Mouse (Mus musculus) hindbrain, embryonic 16.5 days (tissue): ENCODE data around the gene Slc9a2. TPM values are rescaled to one million over a fixed set of nuclear protein-coding genes. Genes with fewer than 3 reads are reported as not detected.
A peak's percentile ranks its signal among the peaks of the same experiment; 100 is the strongest.

Experiments used
- ATAC-seq: fragments of 200-750 bp; cut with Nextera tagmentation; 2 replicates; pipeline ENCODE4 v1.8.0; 2017; ENCODE audit warnings: moderate TSS enrichment, moderate library complexity
- H3K27ac ChIP-seq: fragments of 300-500 bp; sonication (generic); 2 replicates; pipeline ENCODE4 v1.5.1; 2014; ENCODE audit warnings: low read depth, mild to moderate bottlenecking, control low read depth, low read length, moderate library complexity
- H3K27me3 ChIP-seq: fragments of 300-500 bp; sonication (generic); replicated peaks from 2 replicates; pipeline ENCODE4 v1.6.1; 2014; ENCODE audit warnings: low read length; ENCODE audit not compliant: control insufficient read depth, insufficient read depth
- H3K36me3 ChIP-seq: fragments of 300-500 bp; sonication (generic); 2 replicates; pipeline ENCODE4 v1.6.1; 2014; ENCODE audit warnings: mild to moderate bottlenecking, low read length, moderate library complexity, mixed read lengths; ENCODE audit not compliant: control insufficient read depth, insufficient read depth
- H3K4me1 ChIP-seq: fragments of 300-500 bp; sonication (generic); 2 replicates; pipeline ENCODE4 v1.6.1; 2014; ENCODE audit warnings: low read depth, low read length; ENCODE audit not compliant: control insufficient read depth, insufficient read depth
- H3K4me2 ChIP-seq: fragments of 300-500 bp; sonication (generic); 2 replicates; pipeline ENCODE4 v1.6.1; 2014; ENCODE audit warnings: mild to moderate bottlenecking, low read length, control low read depth, moderate library complexity
- H3K4me3 ChIP-seq: fragments of 300-500 bp; sonication (generic); 2 replicates; pipeline ENCODE4 v1.5.1; 2014; ENCODE audit warnings: mild to moderate bottlenecking, low read length, control low read depth, moderate library complexity
- H3K9ac ChIP-seq: fragments of 300-500 bp; sonication (generic); 2 replicates; pipeline ENCODE4 v1.6.1; 2014; ENCODE audit warnings: low read depth, mild to moderate bottlenecking, control low read depth, low read length, moderate library complexity
- H3K9me3 ChIP-seq: fragments of 300-500 bp; sonication (generic); 2 replicates; pipeline ENCODE4 v1.6.1; 2014; ENCODE audit warnings: mild to moderate bottlenecking, low read length, moderate library complexity; ENCODE audit not compliant: control insufficient read depth
- WGBS: fragments of 180-500 bp; shearing (Covaris S2); extraction: QIAGEN DNeasy Blood & Tissue Kit; methylation state at CpG from one replicate; pipeline ENCODE4 v1.1.7; 2014; 5-methylcytosine and 5-hydroxymethylcytosine counted together
- polyA plus RNA-seq: library from polyadenylated mRNA; unstranded; fragments of >200 nt; fragmentation: Nextera tagmentation; extraction: Ambion mirVana; gene quantifications from 2 replicates; pipeline ENCODE4 v1.2.1, GENCODE M21; 2015

Gene Slc9a2
- polyA plus RNA-seq, 1 experiment from 2014 or later: 0.49 TPM

GRCm38 (mm10) chr1:40790324-40791141 lies 110.2 kb downstream of the Slc9a2 start, which contains the start of gene Mfsd9:
Gene Mfsd9 (minus strand): TSS chr1:40790687.
- H3K36me3 ChIP-seq: no peaks in the 10 kb centered on the region
- H3K27ac ChIP-seq: peak within 1 kb of the TSS; percentile 62; the same call in 1 of the 2 replicates
- peak; percentile 96 for ATAC-seq
- H3K4me1 ChIP-seq: peaks cover 4% of the 10 kb centered on the region; the same call in 1 of the 2 replicates
- 5% methylated on average over 38 of the region's 38 CpGs for WGBS
- H3K9me3 ChIP-seq: no peaks in the 10 kb centered on the region
- H3K27me3 ChIP-seq: no peaks in the 10 kb centered on the region
- peak within 1 kb of the TSS; percentile 63 for H3K4me2 ChIP-seq
- peak within 1 kb of the TSS; percentile 71 for H3K4me3 ChIP-seq
- peak within 1 kb of the TSS; percentile 73 for H3K9ac ChIP-seq

GRCm38 (mm10) chr1:40795508-40795907 lies 115.1 kb downstream of the Slc9a2 start:
- Histone ChIP-seq H3K9me3 (no peaks in the 10 kb centered on the region), H3K36me3 (no peaks in the 10 kb centered on the region), H3K4me1 (no peaks in the 10 kb centered on the region; the same call in 1 of the 2 replicates), H3K4me2 (no peak overlapping the region), H3K27me3 (no peaks in the 10 kb centered on the region), H3K4me3 (no peak overlapping the region), H3K9ac (no peak overlapping the region), H3K27ac (no peak overlapping the region)
- 96% methylated on average over 1 of the region's 1 CpGs for WGBS
- ATAC-seq: no peak

GRCm38 (mm10) chr1:40797348-40797747 lies 117.0 kb downstream of the Slc9a2 start:
- no peaks in the 10 kb centered on the region for H3K36me3 ChIP-seq
- WGBS: 21% methylated on average over 5 of the region's 5 CpGs
- no peak overlapping the region for H3K4me3 ChIP-seq
- H3K27ac ChIP-seq: no peak overlapping the region
- no peaks in the 10 kb centered on the region for H3K4me1 ChIP-seq
- H3K27me3 ChIP-seq: no peaks in the 10 kb centered on the region
- H3K4me2 ChIP-seq: no peak overlapping the region
- no peak overlapping the region for H3K9ac ChIP-seq
- no peak for ATAC-seq
- no peaks in the 10 kb centered on the region for H3K9me3 ChIP-seq

- Histone ChIP-seq H3K27me3 (no peaks in the 10 kb centered on the region), H3K36me3 (no peaks in the 10 kb centered on the region), H3K4me3 (no peak overlapping the region), H3K4me1 (no peaks in the 10 kb centered on the region), H3K9ac (no peak overlapping the region), H3K9me3 (no peaks in the 10 kb centered on the region), H3K4me2 (no peak overlapping the region), H3K27ac (no peak overlapping the region)
- WGBS: 95% methylated on average over 8 of the region's 8 CpGs
- ATAC-seq: no peak
Observed at GRCm38 (mm10) chr1:40799121-40799520, 118.7 kb downstream of the Slc9a2 start.

- Histone ChIP-seq H3K4me1 (no peaks in the 10 kb centered on the region), H3K36me3 (no peaks in the 10 kb centered on the region), H3K4me2 (no peak overlapping the region), H3K27ac (no peak overlapping the region), H3K9ac (no peak overlapping the region), H3K4me3 (no peak overlapping the region), H3K27me3 (no peaks in the 10 kb centered on the region), H3K9me3 (no peaks in the 10 kb centered on the region)
- ATAC-seq: no peak
- 90% methylated on average over 5 of the region's 5 CpGs for WGBS
Observed at GRCm38 (mm10) chr1:40800908-40801307, 120.5 kb downstream of the Slc9a2 start.

- no peak overlapping the region for H3K4me3 ChIP-seq
- no peaks in the 10 kb centered on the region for H3K36me3 ChIP-seq
- H3K27ac ChIP-seq: no peak overlapping the region
- no peaks in the 10 kb centered on the region for H3K4me1 ChIP-seq
- ATAC-seq: no peak
- WGBS: 25% methylated on average over 3 of the region's 3 CpGs
- no peaks in the 10 kb centered on the region for H3K27me3 ChIP-seq
- H3K4me2 ChIP-seq: no peak overlapping the region
- no peak overlapping the region for H3K9ac ChIP-seq
- H3K9me3 ChIP-seq: no peaks in the 10 kb centered on the region
Observed at GRCm38 (mm10) chr1:40802759-40803158, 122.4 kb downstream of the Slc9a2 start.

GRCm38 (mm10) chr1:40804118-40804517 lies 123.7 kb downstream of the Slc9a2 start:
- no peaks in the 10 kb centered on the region for H3K27me3 ChIP-seq
- ATAC-seq: no peak
- H3K27ac ChIP-seq: no peak overlapping the region
- H3K4me3 ChIP-seq: no peak overlapping the region
- H3K4me2 ChIP-seq: no peak overlapping the region
- no peak overlapping the region for H3K9ac ChIP-seq
- 89% methylated on average over 12 of the region's 12 CpGs for WGBS
- no peaks in the 10 kb centered on the region for H3K36me3 ChIP-seq
- H3K9me3 ChIP-seq: no peaks in the 10 kb centered on the region
- H3K4me1 ChIP-seq: no peaks in the 10 kb centered on the region

GRCm38 (mm10) chr1:40805351-40805750 lies 125.0 kb downstream of the Slc9a2 start, which contains the start of gene Tmem182:
Gene Tmem182 (plus strand): TSS chr1:40805601.
- no peak within 1 kb of the TSS for H3K27ac ChIP-seq
- no peaks in the 10 kb centered on the region for H3K36me3 ChIP-seq
- H3K4me2 ChIP-seq: no peak within 1 kb of the TSS
- H3K4me1 ChIP-seq: no peaks in the 10 kb centered on the region
- no peak for ATAC-seq
- H3K9ac ChIP-seq: no peak within 1 kb of the TSS
- H3K27me3 ChIP-seq: no peaks in the 10 kb centered on the region
- no peak within 1 kb of the TSS for H3K4me3 ChIP-seq
- H3K9me3 ChIP-seq: no peaks in the 10 kb centered on the region
- 80% methylated on average over 9 of the region's 9 CpGs for WGBS

GRCm38 (mm10) chr1:40805891-40806290 lies 125.5 kb downstream of the Slc9a2 start:
- Histone ChIP-seq H3K4me1 (no peaks in the 10 kb centered on the region), H3K4me2 (no peak overlapping the region), H3K27me3 (no peaks in the 10 kb centered on the region), H3K9ac (no peak overlapping the region), H3K36me3 (no peaks in the 10 kb centered on the region), H3K27ac (no peak overlapping the region), H3K9me3 (no peaks in the 10 kb centered on the region), H3K4me3 (no peak overlapping the region)
- ATAC-seq: no peak
- WGBS: 89% methylated on average over 11 of the region's 11 CpGs
